Mouse (Mus musculus): ENCODE measurements around the gene Tas2r135.

DNA sequence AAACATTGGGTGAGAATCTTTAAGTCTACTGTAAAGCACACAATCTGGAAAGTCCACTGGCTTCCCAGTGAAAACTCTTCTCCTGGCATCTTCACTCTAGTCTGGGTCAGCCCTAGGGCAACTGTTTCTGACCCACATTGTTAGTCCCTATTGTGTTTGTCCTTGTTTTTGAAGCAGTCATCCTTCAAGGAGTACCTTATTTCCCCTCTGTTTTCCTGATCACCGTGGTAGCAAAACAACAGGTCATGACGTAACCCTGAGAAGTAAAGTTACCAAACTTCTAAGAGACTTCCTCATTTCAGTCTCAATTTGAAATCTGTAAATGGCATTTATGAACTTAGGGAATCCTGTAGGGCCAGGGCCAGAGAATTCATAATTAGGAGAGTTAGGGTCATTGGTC is 16.2 kb downstream of the Tas2r135 start:
- TF ChIP-seq GATA1 (IDR thresholded peaks at IDR 0.05; ENCODE audit: low read length) (no peak), TAL1 (IDR thresholded peaks at IDR 0.05; ENCODE audit: low read length) (no peak)
